Mouse (Mus musculus) MEL (cell line): ENCODE measurements around the gene BC117090. TPM values are rescaled to one million over a fixed set of nuclear protein-coding genes. Genes with fewer than 3 reads are reported as not detected.
"Not testable (repeated sequence)": the region's sequence is repeated elsewhere in the genome, so short reads cannot be mapped to it uniquely, and the experiment has no call there.

ENCODE experiments used
- DNase-seq: peaks from one replicate; pipeline ENCODE4 v3.0.0; 2011; ENCODE audit warnings: low read depth, low spot score
- H3K27ac ChIP-seq: 2 replicates; pipeline ENCODE4 v1.5.1; 2012; ENCODE audit warnings: low read depth, mild to moderate bottlenecking, control low read depth, low read length, moderate library complexity; ENCODE audit not compliant: control insufficient read depth
- H3K27me3 ChIP-seq, 2 experiments: fragments of 150-350 bp in 1 of 2; sonication (generic) in 1 of 2; 2 replicates each; pipeline ENCODE4 v1.6.1; 2012; ENCODE audit warnings: low read length in 2 of 2, mild to moderate bottlenecking in 2 of 2, improper control_type of control experiment in 1 of 2, moderate library complexity in 1 of 2; ENCODE audit not compliant: insufficient read depth in 2 of 2, control insufficient read depth in 1 of 2
- H3K36me3 ChIP-seq, 2 experiments: 2 replicates each; pipeline ENCODE4 v1.6.1; 2012 to 2014; ENCODE audit warnings: low read length in 2 of 2, improper control_type of control experiment in 1 of 2, inconsistent platforms in 1 of 2, mild to moderate bottlenecking in 1 of 2; ENCODE audit not compliant: insufficient read depth in 2 of 2, control insufficient read depth in 1 of 2
- H3K4me1 ChIP-seq, 2 experiments: fragments of 150-350 bp in 1 of 2; sonication (generic) in 1 of 2; 2 replicates each; pipeline ENCODE4 v1.6.1; 2012; ENCODE audit warnings: low read length in 2 of 2, improper control_type of control experiment in 1 of 2, mild to moderate bottlenecking in 1 of 2; ENCODE audit not compliant: insufficient read depth in 2 of 2, control insufficient read depth in 1 of 2
- H3K4me3 ChIP-seq, 2 experiments: fragments of 150-350 bp in 1 of 2; sonication (generic) in 1 of 2; 2 replicates each; pipeline ENCODE4 v1.5.1; 2012; ENCODE audit warnings: low read depth in 2 of 2, low read length in 2 of 2, mild to moderate bottlenecking in 2 of 2, moderate library complexity in 2 of 2, control low read depth in 1 of 2, improper control_type of control experiment in 1 of 2; ENCODE audit not compliant: control insufficient read depth in 1 of 2, insufficient read depth in 1 of 2
- H3K79me2 ChIP-seq: 2 replicates; pipeline ENCODE4 v1.6.1; 2012; ENCODE audit warnings: mild to moderate bottlenecking, low read length, moderate library complexity; ENCODE audit not compliant: control insufficient read depth, poor library complexity, insufficient read depth
- H3K9ac ChIP-seq: 2 replicates; pipeline ENCODE4 v1.6.1; 2012; ENCODE audit warnings: low read depth, mild to moderate bottlenecking, control low read depth, low read length, moderate library complexity; ENCODE audit not compliant: control insufficient read depth, poor library complexity, severe bottlenecking
- H3K9me3 ChIP-seq: fragments of 150-350 bp; sonication (generic); replicated peaks from 2 replicates; pipeline ENCODE4 v1.6.1; 2012; ENCODE audit warnings: mild to moderate bottlenecking, low read length, improper control_type of control experiment, moderate library complexity; ENCODE audit not compliant: insufficient read depth
- CHD1 ChIP-seq: IDR thresholded peaks from 2 replicates; pipeline ENCODE4 v1.6.1; 2012; ENCODE audit warnings: low read depth, mild to moderate bottlenecking, inconsistent platforms, low read length, improper control_type of control experiment
- CHD2 ChIP-seq: IDR thresholded peaks from 2 replicates; pipeline ENCODE4 v1.6.1; 2011; ENCODE audit warnings: low read length, improper control_type of control experiment
- E2F4 ChIP-seq: IDR thresholded peaks from 2 replicates; pipeline ENCODE4 v1.6.1; 2011; ENCODE audit warnings: low read depth, low read length, improper control_type of control experiment, borderline replicate concordance
- GATA1 ChIP-seq: IDR thresholded peaks from 2 replicates; pipeline ENCODE4 v1.6.1; 2011; ENCODE audit warnings: low read depth, low read length, improper control_type of control experiment
- HCFC1 ChIP-seq: IDR thresholded peaks from 2 replicates; pipeline ENCODE4 v1.6.1; 2012; ENCODE audit warnings: low read depth, mild to moderate bottlenecking, inconsistent platforms, low read length, improper control_type of control experiment, moderate library complexity
- KAT2A ChIP-seq: conservative IDR thresholded peaks from 2 replicates; pipeline ENCODE4 v1.6.1; 2012; ENCODE audit warnings: low read depth, low read length, improper control_type of control experiment, inconsistent platforms
- MAFK ChIP-seq: IDR thresholded peaks from 2 replicates; pipeline ENCODE4 v1.6.1; 2011; ENCODE audit warnings: low read depth, mild to moderate bottlenecking, low read length, improper control_type of control experiment, borderline replicate concordance
- MAX ChIP-seq: IDR thresholded peaks from 2 replicates; pipeline ENCODE4 v1.6.1; 2011; ENCODE audit warnings: low read length, improper control_type of control experiment
- MXI1 ChIP-seq: IDR thresholded peaks from 2 replicates; pipeline ENCODE4 v1.6.1; 2011; ENCODE audit warnings: mild to moderate bottlenecking, low read depth, low read length, improper control_type of control experiment
- MYC ChIP-seq: IDR thresholded peaks from 2 replicates; pipeline ENCODE4 v1.6.1; 2011; ENCODE audit warnings: low read depth, mild to moderate bottlenecking, low read length, improper control_type of control experiment, moderate library complexity
- NELFE ChIP-seq: IDR thresholded peaks from 2 replicates; pipeline ENCODE4 v1.6.1; 2011; ENCODE audit warnings: low read depth, low read length, improper control_type of control experiment
- POLR2AphosphoS5 ChIP-seq: IDR thresholded peaks from 2 replicates; pipeline ENCODE4 v1.6.1; 2012; ENCODE audit warnings: low read depth, borderline replicate concordance, mild to moderate bottlenecking, inconsistent platforms, low read length, moderate library complexity, mixed read lengths
- RAD21 ChIP-seq: IDR thresholded peaks from 2 replicates; pipeline ENCODE4 v1.6.1; 2011; ENCODE audit warnings: mild to moderate bottlenecking, low read depth, low read length, improper control_type of control experiment
- RCOR1 ChIP-seq: IDR thresholded peaks from 2 replicates; pipeline ENCODE4 v1.6.1; 2012; ENCODE audit warnings: low read depth, mild to moderate bottlenecking, inconsistent platforms, low read length, improper control_type of control experiment
- SMC3 ChIP-seq: IDR thresholded peaks from 2 replicates; pipeline ENCODE4 v1.6.1; 2011; ENCODE audit warnings: low read depth, low read length, improper control_type of control experiment
- TBP ChIP-seq: IDR thresholded peaks from 2 replicates; pipeline ENCODE4 v1.8.0; 2011; ENCODE audit warnings: low read depth, low read length, improper control_type of control experiment
- UBTF ChIP-seq: IDR thresholded peaks from 2 replicates; pipeline ENCODE4 v1.6.1; 2012; ENCODE audit warnings: low read depth, mild to moderate bottlenecking, inconsistent platforms, low read length, improper control_type of control experiment, moderate library complexity, borderline replicate concordance; ENCODE audit not compliant: insufficient read depth
- ZKSCAN1 ChIP-seq: IDR thresholded peaks from 2 replicates; pipeline ENCODE4 v1.6.1; 2012; ENCODE audit warnings: low read depth, mild to moderate bottlenecking, inconsistent platforms, low read length, improper control_type of control experiment, moderate library complexity
- ZMIZ1 ChIP-seq: IDR thresholded peaks from 2 replicates; pipeline ENCODE4 v1.6.1; 2012; ENCODE audit warnings: low read depth, mild to moderate bottlenecking, inconsistent platforms, low read length, improper control_type of control experiment, moderate library complexity
- ZNF384 ChIP-seq: IDR thresholded peaks from 2 replicates; pipeline ENCODE4 v1.6.1; 2012; ENCODE audit warnings: low read depth, mild to moderate bottlenecking, inconsistent platforms, low read length, improper control_type of control experiment
- polyA plus RNA-seq, 2 experiments: library from polyadenylated mRNA; stranded (reverse) in 1 of 2; unstranded in 1 of 2; fragments of >175 nt in 1 of 2; fragments of >200 nt in 1 of 2; gene quantifications; 2 replicates each; pipeline versions ENCODE4 v1.2.1 to v1.2.4; 2012; ENCODE audit warnings: low replicate concordance in 2 of 2, low read depth in 1 of 2; ENCODE audit not compliant: insufficient read length in 2 of 2, insufficient read depth in 1 of 2, missing spikeins in 1 of 2
- total RNA-seq: library from RNA; depleted of rRNA; stranded (reverse); fragments of 300-350 nt; gene quantifications from 2 replicates; pipeline ENCODE4 v1.2.3, GENCODE M21; 2012; rRNA removed

The BC117090 gene
- total RNA-seq (not detected in 2 replicates), polyA plus RNA-seq (not detected)

GRCm38 (mm10) chr16:36334232-36334631 lies at the start of gene BC117090:
BC117090 (minus strand) TSS chr16:36334332.
- no peaks in the 10 kb centered on the region for H3K79me2 ChIP-seq
- no peaks in the 10 kb centered on the region for H3K27me3 ChIP-seq
- no peaks in the 10 kb centered on the region for H3K9me3 ChIP-seq
- H3K4me1 ChIP-seq = no peaks in the 10 kb centered on the region
- no peaks in the 10 kb centered on the region for H3K36me3 ChIP-seq
- no peak within 1 kb of the TSS for H3K9ac ChIP-seq
- no peak for TF ChIP-seq ZNF384
- no peak for TF ChIP-seq MYC
- TF ChIP-seq SMC3 = no peak
- TF ChIP-seq HCFC1 = no peak
- no peak for TF ChIP-seq UBTF
- TF ChIP-seq E2F4 = no peak
- TF ChIP-seq ZMIZ1 = no peak
- TF ChIP-seq CHD1 = no peak
- no peak for TF ChIP-seq KAT2A
- no peak for TF ChIP-seq MAFK
- TF ChIP-seq TBP = no peak
- no peak for TF ChIP-seq MAX
- no peak for TF ChIP-seq CHD2
- no peak for TF ChIP-seq RAD21
- TF ChIP-seq MXI1 = no peak
- TF ChIP-seq RCOR1 = no peak
- TF ChIP-seq NELFE = no peak
- TF ChIP-seq GATA1 = no peak
- TF ChIP-seq ZKSCAN1 = no peak
- TF ChIP-seq POLR2AphosphoS5 = no peak
- no peak within 1 kb of the TSS for H3K4me3 ChIP-seq
- no peak within 1 kb of the TSS for H3K27ac ChIP-seq
- DNase-seq = no peak

- not testable (repeated sequence) for DNase-seq, H3K36me3 ChIP-seq, H3K27ac ChIP-seq, H3K4me1 ChIP-seq, H3K4me3 ChIP-seq, H3K27me3 ChIP-seq, H3K9ac ChIP-seq, H3K79me2 ChIP-seq, H3K9me3 ChIP-seq
Observed at GRCm38 (mm10) chr16:36367648-36368047, 33.5 kb upstream of the BC117090 start, which contains the start of gene BC100530. BC100530 (minus strand) TSS chr16:36367748.
